Mouse (Mus musculus) forebrain, embryonic 13.5 days (tissue): ENCODE measurements at regions not wholly inside any gene's neighbourhood (a gene's known extent, or its start where the extent isn't known, plus 50 kb on each side); places are given as distances from the start of the nearest gene placed in this dataset.

Experiments
- ATAC-seq: fragments of 200-750 bp; cut with Nextera tagmentation; 2 replicates; pipeline ENCODE4 v1.8.0; 2017
- H3K27ac ChIP-seq: fragments of 300-500 bp; sonication (generic); 2 replicates; pipeline ENCODE4 v1.5.1; 2015; ENCODE audit warnings: inconsistent platforms, mild to moderate bottlenecking, moderate library complexity
- H3K27me3 ChIP-seq: fragments of 300-500 bp; sonication (generic); 2 replicates; pipeline ENCODE4 v1.6.1; 2015; ENCODE audit warnings: mild to moderate bottlenecking, inconsistent platforms
- H3K36me3 ChIP-seq: fragments of 300-500 bp; sonication (generic); 2 replicates; pipeline ENCODE4 v1.6.1; 2015; ENCODE audit warnings: mild to moderate bottlenecking, inconsistent platforms; ENCODE audit not compliant: poor library complexity, severe bottlenecking
- H3K4me1 ChIP-seq: fragments of 300-500 bp; sonication (generic); 2 replicates; pipeline ENCODE4 v1.6.1; 2015; ENCODE audit warnings: inconsistent platforms
- H3K4me2 ChIP-seq: fragments of 300-500 bp; sonication (generic); 2 replicates; pipeline ENCODE4 v1.6.1; 2015; ENCODE audit warnings: inconsistent platforms, mild to moderate bottlenecking, moderate library complexity
- H3K4me3 ChIP-seq: fragments of 300-500 bp; sonication (generic); 2 replicates; pipeline ENCODE4 v1.5.1; 2015; ENCODE audit warnings: mild to moderate bottlenecking, inconsistent platforms
- H3K9ac ChIP-seq: fragments of 300-500 bp; sonication (generic); 2 replicates; pipeline ENCODE4 v1.6.1; 2015; ENCODE audit warnings: mild to moderate bottlenecking, inconsistent platforms
- H3K9me3 ChIP-seq: fragments of 300-500 bp; sonication (generic); replicated peaks from 2 replicates; pipeline ENCODE4 v1.6.1; 2016; ENCODE audit warnings: inconsistent platforms
- WGBS: fragments of 180-500 bp; shearing (Covaris S2); methylation state at CpG from one replicate; pipeline ENCODE4 v1.1.7; 2015; 5-methylcytosine and 5-hydroxymethylcytosine counted together

DNA sequence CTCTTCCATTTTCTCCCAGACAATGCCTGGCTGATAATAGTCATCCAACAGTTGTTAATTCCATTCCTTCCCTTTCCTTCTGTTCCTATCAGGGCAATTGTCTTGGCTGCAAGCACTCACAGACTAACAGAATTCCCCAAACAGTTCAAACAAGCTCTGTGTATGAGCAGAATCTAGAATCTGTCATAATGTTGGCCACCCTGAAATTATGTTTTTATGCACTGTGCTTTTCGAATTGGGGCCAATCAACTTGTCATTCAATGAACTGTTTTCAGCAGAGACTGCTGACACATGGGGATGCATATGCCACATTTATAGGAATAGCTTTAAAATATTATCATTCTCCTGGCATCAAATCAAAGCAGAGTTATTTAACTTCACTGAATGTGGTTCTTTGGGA lies 235.8 kb upstream of the Tmtc4 start:
- peak; percentile 78; the same call in 1 of the 2 replicates for ATAC-seq
- WGBS, result 80% methylated on average over 1 of the region's 1 CpGs

DNA sequence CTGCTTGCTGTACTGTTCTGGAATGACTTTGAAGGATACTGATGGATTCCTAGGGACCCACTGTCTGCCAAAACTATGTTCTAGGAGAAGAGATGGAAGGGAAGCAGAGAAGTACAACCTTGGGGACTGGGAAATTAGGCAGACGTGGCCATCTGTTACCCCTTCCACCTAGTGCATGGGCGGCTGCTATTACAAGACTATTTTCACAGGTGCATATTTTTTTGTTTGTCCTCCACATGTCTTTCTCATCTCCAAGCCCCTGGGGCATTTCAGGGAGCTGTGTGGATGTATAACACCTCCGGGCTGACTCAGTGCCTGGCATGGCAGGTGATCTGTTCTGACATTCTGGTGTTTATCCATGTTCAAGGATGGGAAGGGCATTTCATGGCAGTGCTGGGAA lies 226.4 kb upstream of the Tmtc4 start:
- H3K27ac ChIP-seq, result no peak overlapping the region
- no peaks in the 10 kb centered on the region for H3K27me3 ChIP-seq
- no peak overlapping the region for H3K4me2 ChIP-seq
- H3K4me1 ChIP-seq, result no peaks in the 10 kb centered on the region
- no peak overlapping the region for H3K9ac ChIP-seq
- no peaks in the 10 kb centered on the region for H3K9me3 ChIP-seq
- H3K4me3 ChIP-seq, result no peak overlapping the region
- no peaks in the 10 kb centered on the region for H3K36me3 ChIP-seq
- ATAC-seq, result no peak
- 90% methylated on average over 3 of the region's 3 CpGs for WGBS

More for the DNA sequence above, 235.8 kb upstream of the Tmtc4 start:
- H3K4me3 ChIP-seq, result no peak overlapping the region
- no peak overlapping the region for H3K9ac ChIP-seq
- no peaks in the 10 kb centered on the region for H3K9me3 ChIP-seq
- H3K36me3 ChIP-seq, result no peaks in the 10 kb centered on the region
- no peaks in the 10 kb centered on the region for H3K4me1 ChIP-seq
- H3K27ac ChIP-seq, result no peak overlapping the region
- no peak overlapping the region for H3K4me2 ChIP-seq
- H3K27me3 ChIP-seq, result no peaks in the 10 kb centered on the region

DNA sequence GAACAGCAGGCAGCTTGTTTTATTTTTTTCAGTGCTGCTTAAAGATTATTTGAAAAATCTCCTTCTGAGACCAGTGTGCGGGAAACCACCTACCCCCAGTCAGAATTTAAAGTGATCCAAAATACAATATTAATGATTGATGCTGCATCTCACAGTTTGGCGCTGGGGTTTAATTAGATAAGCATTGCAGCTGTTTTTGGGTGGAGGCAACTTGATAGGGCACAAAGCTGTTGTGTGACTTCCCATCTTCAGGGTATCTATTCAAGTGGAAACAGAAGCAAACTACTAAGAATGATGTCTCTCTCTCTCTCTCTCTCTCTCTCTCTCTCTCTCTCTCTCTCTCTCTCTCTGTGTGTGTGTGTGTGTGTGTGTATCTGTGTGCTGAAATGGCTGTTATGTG lies 219.0 kb upstream of the Tmtc4 start:
- Histone ChIP-seq H3K4me1 (peaks cover 26% of the 10 kb centered on the region), H3K36me3 (no peaks in the 10 kb centered on the region), H3K9ac (no peak overlapping the region), H3K4me3 (no peak overlapping the region), H3K9me3 (no peaks in the 10 kb centered on the region), H3K27me3 (no peaks in the 10 kb centered on the region), H3K27ac (no peak overlapping the region), H3K4me2 (no peak overlapping the region)
- 74% methylated on average over 2 of the region's 2 CpGs for WGBS
- no peak for ATAC-seq

DNA sequence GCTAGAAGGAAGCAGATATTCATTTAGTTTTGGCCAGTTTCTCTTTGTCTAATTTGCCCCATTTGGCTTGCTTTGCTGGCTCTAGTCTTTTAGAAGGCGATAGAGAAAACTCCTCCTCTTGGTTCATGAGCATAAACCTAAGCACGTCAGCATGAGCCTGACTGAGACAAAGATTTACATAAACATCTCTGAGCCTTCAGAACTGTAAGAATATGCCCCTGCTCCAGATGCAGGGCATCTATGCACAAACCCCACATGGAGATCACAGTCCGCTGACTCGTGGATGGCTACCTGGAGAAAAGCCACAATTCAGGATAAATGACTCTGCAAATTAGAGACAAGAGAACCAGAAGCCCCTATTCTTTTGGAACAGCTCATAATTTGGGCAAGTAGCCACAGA lies 218.5 kb upstream of the Tmtc4 start:
- peak overlapping the region; percentile 57 for H3K27ac ChIP-seq
- 42% methylated on average over 4 of the region's 4 CpGs for WGBS
- H3K27me3 ChIP-seq, result no peaks in the 10 kb centered on the region
- peak overlapping the region; percentile 38 for H3K4me2 ChIP-seq
- no peaks in the 10 kb centered on the region for H3K36me3 ChIP-seq
- no peaks in the 10 kb centered on the region for H3K9me3 ChIP-seq
- peaks cover 26% of the 10 kb centered on the region for H3K4me1 ChIP-seq
- H3K9ac ChIP-seq, result no peak overlapping the region
- no peak overlapping the region for H3K4me3 ChIP-seq
- peak; percentile 39; the same call in 1 of the 2 replicates for ATAC-seq

DNA sequence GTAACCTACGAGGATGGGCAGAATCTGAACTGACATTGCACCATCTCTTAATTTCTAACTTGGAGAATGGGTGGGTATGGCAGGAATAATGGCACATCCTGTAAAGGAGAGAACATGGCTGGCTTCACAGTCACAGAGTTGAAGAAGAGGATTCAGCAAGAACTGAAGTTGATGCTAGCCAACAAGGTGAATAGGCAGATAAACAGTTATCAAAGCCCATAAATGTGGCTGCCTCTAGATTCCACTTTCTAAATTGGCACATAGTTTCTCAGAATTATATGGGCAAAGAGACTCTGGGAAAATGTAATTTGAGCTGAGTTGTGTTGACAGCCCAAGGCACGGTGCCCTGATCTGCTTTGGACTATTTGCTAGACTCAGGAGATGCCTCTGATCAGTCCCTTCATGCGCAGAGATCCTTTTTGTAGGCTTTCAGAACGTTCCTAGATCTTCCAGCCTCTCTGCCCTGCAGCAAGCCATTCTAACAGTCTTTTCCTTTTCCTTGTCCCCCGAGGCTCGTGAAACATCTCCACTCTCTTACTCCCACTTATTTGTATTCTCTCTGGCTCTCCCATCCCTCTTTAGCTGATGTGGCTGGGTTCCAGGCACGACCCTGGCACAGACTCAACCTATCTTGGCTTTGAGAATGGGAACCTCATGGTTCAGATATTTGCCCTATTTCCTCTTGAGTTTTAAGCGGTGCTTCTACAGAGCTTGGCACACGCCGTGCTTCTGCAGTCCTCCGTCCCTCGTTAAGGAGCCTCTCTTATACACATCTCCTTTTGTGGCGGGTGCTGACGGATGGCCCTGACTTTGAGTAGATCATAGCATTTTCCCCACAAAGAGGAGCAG lies 217.8 kb upstream of the Tmtc4 start:
- H3K4me1 ChIP-seq, result peaks cover 26% of the 10 kb centered on the region
- H3K4me3 ChIP-seq, result no peak overlapping the region
- H3K27me3 ChIP-seq, result no peaks in the 10 kb centered on the region
- H3K27ac ChIP-seq, result peak overlapping the region; percentile 57
- 41% methylated on average over 14 of the region's 14 CpGs for WGBS
- H3K9ac ChIP-seq, result no peak overlapping the region
- peak; percentile 86 for ATAC-seq
- no peaks in the 10 kb centered on the region for H3K9me3 ChIP-seq
- H3K4me2 ChIP-seq, result peak overlapping the region; percentile 38
- no peaks in the 10 kb centered on the region for H3K36me3 ChIP-seq

DNA sequence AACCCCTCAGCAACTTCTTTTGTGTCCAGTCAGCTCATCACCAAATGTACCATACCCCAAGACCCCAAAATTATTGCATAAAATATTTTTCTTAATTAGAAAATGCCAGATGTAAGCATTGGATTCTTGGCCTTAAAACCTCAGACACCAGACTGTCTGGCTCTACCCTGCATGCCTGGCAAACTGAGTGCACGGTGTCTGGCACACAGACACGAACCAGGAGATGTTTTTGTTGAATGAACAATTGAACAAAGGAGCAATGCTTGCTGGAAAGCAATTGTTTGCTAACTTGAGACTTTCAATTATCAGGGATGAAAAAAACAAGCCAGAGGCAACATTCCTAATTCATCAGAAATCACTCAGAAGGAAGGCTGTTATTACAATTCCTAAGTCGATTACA lies 215.3 kb upstream of the Tmtc4 start:
- Histone ChIP-seq H3K36me3 (no peaks in the 10 kb centered on the region), H3K4me1 (peaks cover 26% of the 10 kb centered on the region), H3K27me3 (no peaks in the 10 kb centered on the region), H3K4me3 (no peak overlapping the region), H3K9me3 (no peaks in the 10 kb centered on the region), H3K9ac (no peak overlapping the region), H3K27ac (no peak overlapping the region), H3K4me2 (no peak overlapping the region)
- no peak for ATAC-seq
- WGBS, result 32% methylated on average over 3 of the region's 3 CpGs

DNA sequence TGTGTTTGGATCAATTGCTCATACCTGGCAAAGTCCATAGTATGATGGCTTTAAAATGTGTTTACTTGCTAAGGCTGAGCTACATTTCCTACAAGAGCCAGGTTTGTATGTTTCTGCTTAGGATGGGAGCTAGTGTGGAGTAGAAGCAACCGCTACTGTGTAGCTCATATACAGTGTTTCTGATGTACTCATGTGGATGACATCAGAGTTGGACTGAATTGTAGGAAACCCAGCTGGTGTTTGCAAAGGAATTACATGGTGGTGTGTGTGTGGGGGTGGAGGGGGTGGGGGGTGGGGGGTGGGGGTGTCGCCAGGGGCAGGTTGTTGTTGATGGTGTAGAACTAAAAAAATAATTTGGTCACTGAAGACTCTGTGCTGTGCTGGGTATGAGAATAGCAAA lies 208.7 kb upstream of the Tmtc4 start:
- ATAC-seq, result 0 out of 2 replicates have a peak, but pooled peaks have one; percentile 55
- Histone ChIP-seq H3K9ac (no peak overlapping the region), H3K36me3 (no peaks in the 10 kb centered on the region), H3K4me2 (no peak overlapping the region), H3K9me3 (no peaks in the 10 kb centered on the region), H3K27ac (no peak overlapping the region), H3K27me3 (no peaks in the 10 kb centered on the region), H3K4me1 (no peaks in the 10 kb centered on the region), H3K4me3 (no peak overlapping the region)
- WGBS, result 86% methylated on average over 2 of the region's 2 CpGs

DNA sequence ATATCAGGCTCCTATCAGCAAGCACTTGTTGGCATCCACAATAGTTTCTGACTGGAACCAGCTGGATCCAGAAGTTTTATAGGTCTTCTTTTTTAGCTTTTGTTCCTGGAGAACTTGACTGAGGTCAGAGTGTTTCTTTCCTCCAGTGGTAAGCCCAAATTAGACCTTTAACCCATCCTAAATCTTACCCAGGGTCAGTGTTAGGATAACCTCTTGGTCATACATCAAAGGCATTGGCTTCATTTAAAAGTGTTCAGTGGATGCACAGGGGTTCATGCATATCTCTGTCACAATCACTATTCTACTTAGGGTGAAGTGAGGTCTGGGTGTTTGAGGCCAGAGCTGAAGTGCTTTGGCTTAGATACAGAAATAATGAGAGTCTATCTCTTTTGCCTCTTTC lies 206.9 kb upstream of the Tmtc4 start:
- Histone ChIP-seq H3K4me1 (no peaks in the 10 kb centered on the region), H3K36me3 (no peaks in the 10 kb centered on the region), H3K9ac (no peak overlapping the region), H3K9me3 (no peaks in the 10 kb centered on the region), H3K4me2 (no peak overlapping the region), H3K27me3 (no peaks in the 10 kb centered on the region), H3K27ac (no peak overlapping the region), H3K4me3 (no peak overlapping the region)
- no peak for ATAC-seq

DNA sequence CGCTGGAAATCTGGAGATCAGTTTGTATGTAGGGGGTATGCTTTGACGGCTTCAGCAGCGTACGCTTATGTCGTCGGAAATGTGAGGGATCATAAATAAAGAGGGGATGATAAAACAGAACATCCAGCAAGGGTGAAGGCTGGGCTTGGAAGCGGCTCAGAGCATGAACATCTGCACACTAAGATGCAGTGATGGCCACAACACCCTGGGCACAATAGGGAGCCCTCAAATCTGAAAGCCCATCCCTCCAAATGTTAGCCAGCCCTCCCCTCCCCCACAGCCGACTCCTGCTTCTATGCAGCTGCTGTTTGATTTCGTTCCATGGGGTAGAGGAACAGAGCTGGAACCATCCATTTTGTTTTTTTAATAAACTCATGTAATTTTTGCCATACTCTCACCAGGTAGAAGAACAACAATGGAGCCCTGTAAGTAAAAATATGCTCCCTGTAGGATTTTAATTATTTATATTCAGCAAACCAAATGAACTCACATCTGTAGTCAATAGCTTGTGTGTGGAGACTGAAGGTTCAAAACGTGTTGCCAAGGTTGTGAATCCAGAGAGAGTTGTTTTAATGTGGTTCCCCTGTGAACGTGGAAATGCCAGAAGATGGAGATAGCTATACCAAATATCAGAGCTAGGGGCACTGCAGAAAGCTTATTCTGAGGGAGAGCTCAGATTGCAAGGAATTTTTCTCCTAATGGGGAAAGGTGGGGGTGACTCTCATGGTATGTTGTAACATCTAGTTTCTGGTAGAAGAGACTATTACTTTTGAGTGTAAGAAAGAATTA lies 203.6 kb upstream of the Tmtc4 start:
- H3K4me3 ChIP-seq, result no peak overlapping the region
- no peaks in the 10 kb centered on the region for H3K9me3 ChIP-seq
- H3K4me2 ChIP-seq, result no peak overlapping the region
- H3K36me3 ChIP-seq, result no peaks in the 10 kb centered on the region
- 69% methylated on average over 11 of the region's 11 CpGs for WGBS
- no peak overlapping the region for H3K9ac ChIP-seq
- 0 out of 2 replicates have a peak overlapping the region, but pooled peaks have one; percentile 35 for H3K27ac ChIP-seq
- ATAC-seq, result peak; percentile 57
- no peaks in the 10 kb centered on the region for H3K27me3 ChIP-seq
- no peaks in the 10 kb centered on the region for H3K4me1 ChIP-seq

DNA sequence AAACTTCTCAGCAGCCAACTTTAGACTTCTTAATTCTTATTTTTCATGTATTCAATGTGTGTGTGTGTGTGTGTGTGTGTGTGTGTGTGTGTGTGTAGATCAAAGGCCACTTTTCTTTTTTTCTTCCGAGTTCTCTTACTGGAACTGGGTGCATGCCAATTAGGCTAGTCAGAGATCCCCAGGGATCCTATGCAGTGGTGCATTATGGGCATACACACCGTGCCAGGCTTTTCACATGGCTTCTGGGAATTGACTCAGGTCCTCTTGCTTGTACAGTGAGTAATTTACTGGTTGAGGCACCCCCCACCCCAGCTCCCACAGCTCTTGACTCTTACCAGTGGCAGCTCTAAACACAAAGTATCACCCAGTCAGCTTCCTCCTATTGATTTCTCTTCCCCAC lies 189.3 kb upstream of the Tmtc4 start:
- WGBS, result 13% methylated on average over 2 of the region's 2 CpGs
- peak; percentile 30; the same call in 1 of the 2 replicates for ATAC-seq
- H3K27me3 ChIP-seq, result no peaks in the 10 kb centered on the region
- H3K36me3 ChIP-seq, result no peaks in the 10 kb centered on the region
- no peak overlapping the region for H3K4me2 ChIP-seq
- no peak overlapping the region for H3K27ac ChIP-seq
- H3K9me3 ChIP-seq, result no peaks in the 10 kb centered on the region
- no peak overlapping the region for H3K9ac ChIP-seq
- no peak overlapping the region for H3K4me3 ChIP-seq
- peaks cover 8% of the 10 kb centered on the region; the same call in 1 of the 2 replicates for H3K4me1 ChIP-seq

DNA sequence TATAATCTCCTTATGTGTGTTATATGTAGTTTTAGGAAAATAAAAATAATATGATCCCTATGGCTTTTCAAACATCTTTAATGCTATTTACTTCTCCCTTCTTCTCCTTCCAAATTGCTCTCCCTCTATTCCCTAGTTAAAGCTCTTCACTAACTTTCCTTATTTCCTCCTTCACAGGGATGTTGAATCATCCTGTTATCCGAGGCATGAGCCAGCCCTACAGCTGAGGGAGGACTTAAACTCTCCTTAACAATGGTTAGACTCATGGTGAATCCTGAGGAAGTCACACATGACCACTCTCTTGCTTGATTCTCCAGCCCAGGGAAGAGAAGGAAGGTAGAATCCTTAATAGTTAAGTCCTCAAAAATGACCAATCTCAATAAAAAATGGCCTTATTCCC lies 188.0 kb upstream of the Tmtc4 start:
- no peak for ATAC-seq

DNA sequence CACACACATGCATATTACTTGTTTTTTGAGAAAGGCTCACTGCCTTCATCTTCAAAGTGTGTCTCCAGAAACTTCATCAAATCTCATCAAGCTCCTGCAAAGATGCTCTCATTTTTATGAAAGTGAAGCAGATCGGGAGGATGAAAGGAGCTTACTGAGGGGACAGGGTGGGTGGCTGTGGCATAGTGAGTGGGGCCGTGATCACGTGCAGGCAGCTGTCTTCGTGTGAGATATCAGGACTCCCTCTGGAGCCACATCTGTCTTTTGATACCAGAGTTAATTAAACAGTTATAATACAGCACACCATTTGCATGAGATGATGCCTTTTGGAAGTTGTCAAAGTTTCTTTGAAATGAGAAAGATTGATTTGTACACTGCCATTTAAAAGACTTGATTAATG lies 180.0 kb upstream of the Tmtc4 start:
- WGBS, result 68% methylated on average over 4 of the region's 4 CpGs
- Histone ChIP-seq H3K4me1 (no peaks in the 10 kb centered on the region), H3K27ac (no peak overlapping the region), H3K27me3 (no peaks in the 10 kb centered on the region), H3K9me3 (no peaks in the 10 kb centered on the region), H3K9ac (no peak overlapping the region), H3K4me2 (no peak overlapping the region), H3K36me3 (no peaks in the 10 kb centered on the region), H3K4me3 (no peak overlapping the region)
- ATAC-seq, result no peak

More for the DNA sequence above, 188.0 kb upstream of the Tmtc4 start:
- Histone ChIP-seq H3K4me1 (peaks cover 8% of the 10 kb centered on the region; the same call in 1 of the 2 replicates), H3K9me3 (no peaks in the 10 kb centered on the region), H3K4me3 (no peak overlapping the region), H3K36me3 (no peaks in the 10 kb centered on the region), H3K27me3 (no peaks in the 10 kb centered on the region), H3K27ac (no peak overlapping the region), H3K4me2 (no peak overlapping the region), H3K9ac (no peak overlapping the region)
- 71% methylated on average over 1 of the region's 1 CpGs for WGBS
